In the genomic region with DNA sequence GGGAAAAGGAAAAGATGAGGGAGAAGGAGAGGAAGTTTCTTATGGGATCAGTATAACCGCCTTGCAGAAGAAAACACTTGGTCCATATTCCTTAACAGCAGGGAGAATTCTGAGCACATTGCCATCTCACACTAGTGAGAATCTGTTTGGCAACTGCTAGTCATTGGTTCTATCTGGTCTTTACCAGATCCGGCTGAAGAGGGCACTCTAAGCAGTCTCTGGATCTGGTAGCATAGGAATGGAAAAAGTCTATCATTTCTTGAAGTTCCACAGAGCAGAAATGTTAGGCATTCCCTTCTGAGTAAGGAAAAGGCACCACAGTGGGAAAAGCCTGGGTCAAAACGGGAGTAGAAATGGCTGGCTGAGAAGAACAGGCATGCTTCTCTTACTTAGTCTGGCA, we compare ENCODE assay signal across 25 mouse cellular contexts.
A peak's percentile ranks its signal among the peaks of the same experiment; 100 is the strongest.
DNase-seq lines count a peak whose midpoint lies in the region; ATAC-seq and TF ChIP-seq lines count a peak whose summit lies in the region.
"Had no signal": no experiment of that assay in that cellular context is flagged by ENCODE, and none has a peak within 500 bp of the region (broad histone marks: within the 10 kb centered on the region; RNA-seq: fewer than 3 reads in every experiment).

No protein-coding gene starts in this region.

- no peak overlapping the region for H3K4me2 ChIP-seq in intestine, postnatal 0 days (replicated peaks; ENCODE audit: low read depth)
- H3K4me2 ChIP-seq in intestine, embryonic 15.5 days (replicated peaks): no peak overlapping the region
- H3K4me2 ChIP-seq in midbrain, postnatal 0 days (ENCODE audit: low read depth, low read length, poor library complexity, severe bottlenecking): no peak overlapping the region
- H3K4me2 ChIP-seq in midbrain, embryonic 11.5 days: no peak overlapping the region
- no peak overlapping the region for H3K4me2 ChIP-seq in stomach, postnatal 0 days (replicated peaks; ENCODE audit: low read depth)
- H3K4me2 ChIP-seq: embryonic facial prominence, embryonic 12.5 days; heart, embryonic 13.5 days; neural tube, embryonic 13.5 days had no signal

- H3K36me3 ChIP-seq in intestine, postnatal 0 days (ENCODE audit: control insufficient read depth, insufficient read depth): no peaks in the 10 kb centered on the region
- H3K36me3 ChIP-seq in intestine, embryonic 15.5 days: no peaks in the 10 kb centered on the region
- H3K36me3 ChIP-seq in midbrain, postnatal 0 days (ENCODE audit: insufficient read depth, low read length): no peaks in the 10 kb centered on the region
- H3K36me3 ChIP-seq in midbrain, embryonic 11.5 days (ENCODE audit: control insufficient read depth, insufficient read depth, low read length): no peaks in the 10 kb centered on the region
- H3K36me3 ChIP-seq in stomach, postnatal 0 days (ENCODE audit: control insufficient read depth, insufficient read depth, low read length): no peaks in the 10 kb centered on the region
- H3K36me3 ChIP-seq: embryonic facial prominence, embryonic 12.5 days; heart, embryonic 13.5 days; limb, embryonic 10.5 days; midbrain, embryonic 10.5 days; neural tube, embryonic 13.5 days had no signal

- H3K4me1 ChIP-seq in intestine, postnatal 0 days (replicated peaks; ENCODE audit: control insufficient read depth, insufficient read depth, low read length): no peaks in the 10 kb centered on the region
- H3K4me1 ChIP-seq in intestine, embryonic 15.5 days (replicated peaks): no peaks in the 10 kb centered on the region
- H3K4me1 ChIP-seq in midbrain, postnatal 0 days (ENCODE audit: insufficient read depth, low read length): no peaks in the 10 kb centered on the region
- no peaks in the 10 kb centered on the region for H3K4me1 ChIP-seq in midbrain, embryonic 11.5 days (ENCODE audit: control insufficient read depth, insufficient read depth, low read length)
- H3K4me1 ChIP-seq in stomach, postnatal 0 days (replicated peaks; ENCODE audit: control insufficient read depth, insufficient read depth): no peaks in the 10 kb centered on the region
- H3K4me1 ChIP-seq: embryonic facial prominence, embryonic 12.5 days; heart, embryonic 13.5 days; limb, embryonic 10.5 days; midbrain, embryonic 10.5 days; neural tube, embryonic 13.5 days had no signal

- H3K4me3 ChIP-seq in intestine, postnatal 0 days (ENCODE audit: low read depth, low read length): no peak overlapping the region
- no peak overlapping the region for H3K4me3 ChIP-seq in intestine, embryonic 15.5 days (replicated peaks)
- H3K4me3 ChIP-seq in midbrain, postnatal 0 days (ENCODE audit: low read depth, low read length): no peak overlapping the region
- H3K4me3 ChIP-seq in midbrain, embryonic 11.5 days (ENCODE audit: low read depth, low read length): no peak overlapping the region
- H3K4me3 ChIP-seq in stomach, postnatal 0 days (ENCODE audit: low read depth, low read length): no peak overlapping the region
- H3K4me3 ChIP-seq: embryonic facial prominence, embryonic 12.5 days; erythroblast, embryonic 14.5 days; gastrocnemius, adult 2 months; heart, embryonic 13.5 days; limb, embryonic 10.5 days; midbrain, embryonic 10.5 days; neural tube, embryonic 13.5 days had no signal

- no peak overlapping the region for H3K27ac ChIP-seq in intestine, postnatal 0 days (ENCODE audit: low read depth, low read length)
- H3K27ac ChIP-seq in intestine, embryonic 15.5 days: no peak overlapping the region
- H3K27ac ChIP-seq in midbrain, postnatal 0 days (ENCODE audit: low read depth, low read length): no peak overlapping the region
- no peak overlapping the region for H3K27ac ChIP-seq in midbrain, embryonic 11.5 days (ENCODE audit: low read depth, low read length)
- no peak overlapping the region for H3K27ac ChIP-seq in stomach, postnatal 0 days (replicated peaks)
- H3K27ac ChIP-seq: embryonic facial prominence, embryonic 12.5 days; gastrocnemius, adult 2 months; heart, embryonic 13.5 days; limb, embryonic 10.5 days; macrophage; midbrain, embryonic 10.5 days; neural tube, embryonic 13.5 days had no signal

- H3K9me3 ChIP-seq in intestine, postnatal 0 days (ENCODE audit: control insufficient read depth): no peaks in the 10 kb centered on the region
- no peaks in the 10 kb centered on the region for H3K9me3 ChIP-seq in intestine, embryonic 15.5 days
- H3K9me3 ChIP-seq in midbrain, postnatal 0 days (ENCODE audit: low read length): no peaks in the 10 kb centered on the region
- no peaks in the 10 kb centered on the region for H3K9me3 ChIP-seq in midbrain, embryonic 11.5 days (ENCODE audit: control insufficient read depth, low read length)
- no peaks in the 10 kb centered on the region for H3K9me3 ChIP-seq in stomach, postnatal 0 days (ENCODE audit: control insufficient read depth, low read length)
- H3K9me3 ChIP-seq: embryonic facial prominence, embryonic 12.5 days; heart, embryonic 13.5 days; limb, embryonic 10.5 days; midbrain, embryonic 10.5 days; neural tube, embryonic 13.5 days had no signal

- TF ChIP-seq CTCF in intestine, postnatal 0 days (IDR thresholded peaks at IDR 0.05; ENCODE audit: low read depth): peak; percentile 29; the same call in 1 of the 2 replicates
- TF ChIP-seq CTCF in midbrain, postnatal 0 days (IDR thresholded peaks at IDR 0.05): peak; percentile 44
- 0 out of 2 replicates have a peak, but pooled peaks have one; percentile 32 for TF ChIP-seq CTCF in stomach, postnatal 0 days (IDR thresholded peaks at IDR 0.05; ENCODE audit: low read depth)

- no peak for TF ChIP-seq EP300 in stomach, postnatal 0 days (optimal IDR thresholded peaks at IDR 0.05)

- DNase-seq in cerebellum, postnatal 10 days: peak; percentile 6 to 20
- no peak for DNase-seq in cerebellum, postnatal 36 days
- DNase-seq in midbrain, postnatal 0 days (ENCODE audit: low spot score): peak; percentile 22
- no peak for DNase-seq in midbrain, embryonic 11.5 days (ENCODE audit: low spot score, missing footprints)
- DNase-seq in stomach, postnatal 0 days (ENCODE audit: low spot score): no peak
- DNase-seq in lung, postnatal 36 days: no peak
- DNase-seq: adrenal gland, postnatal 25 days; cerebellum, adult 18-20 months; gastrocnemius, adult 2 months; kidney, adult 18-20 months; kidney, postnatal 10 days; liver, postnatal 0 days; thymus, postnatal 25 days had no signal

- no peaks in the 10 kb centered on the region for H3K27me3 ChIP-seq in intestine, postnatal 0 days (replicated peaks; ENCODE audit: control insufficient read depth, insufficient read depth, low read length)
- no peaks in the 10 kb centered on the region for H3K27me3 ChIP-seq in intestine, embryonic 15.5 days (replicated peaks)
- H3K27me3 ChIP-seq in midbrain, postnatal 0 days (ENCODE audit: insufficient read depth, low read length): no peaks in the 10 kb centered on the region
- H3K27me3 ChIP-seq in midbrain, embryonic 11.5 days (ENCODE audit: control insufficient read depth, insufficient read depth, low read length): no peaks in the 10 kb centered on the region
- H3K27me3 ChIP-seq in stomach, postnatal 0 days (ENCODE audit: control insufficient read depth, insufficient read depth, low read length): no peaks in the 10 kb centered on the region
- H3K27me3 ChIP-seq: embryonic facial prominence, embryonic 12.5 days; heart, embryonic 13.5 days; neural tube, embryonic 13.5 days had no signal

- H3K9ac ChIP-seq in intestine, postnatal 0 days (ENCODE audit: low read depth, low read length): no peak overlapping the region
- no peak overlapping the region for H3K9ac ChIP-seq in intestine, embryonic 15.5 days
- H3K9ac ChIP-seq in midbrain, postnatal 0 days (replicated peaks; ENCODE audit: low read length, poor library complexity, severe bottlenecking): no peak overlapping the region
- H3K9ac ChIP-seq in midbrain, embryonic 11.5 days (ENCODE audit: low read length): no peak overlapping the region
- H3K9ac ChIP-seq in stomach, postnatal 0 days (ENCODE audit: low read length): no peak overlapping the region
- H3K9ac ChIP-seq: embryonic facial prominence, embryonic 12.5 days; heart, embryonic 13.5 days; liver, postnatal 0 days; neural tube, embryonic 13.5 days had no signal

- 51% methylated on average over 3 of the region's 3 CpGs for WGBS in intestine, postnatal 0 days
- WGBS in intestine, embryonic 15.5 days: 51% methylated on average over 3 of the region's 3 CpGs
- 58% methylated on average over 3 of the region's 3 CpGs for WGBS in midbrain, postnatal 0 days
- 55% methylated on average over 3 of the region's 3 CpGs for WGBS in midbrain, embryonic 11.5 days
- WGBS in stomach, postnatal 0 days: 37% methylated on average over 3 of the region's 3 CpGs

- ATAC-seq in intestine, postnatal 0 days: no peak
- no peak for ATAC-seq in intestine, embryonic 15.5 days
- ATAC-seq in midbrain, postnatal 0 days (ENCODE audit: low FRiP score): no peak
- ATAC-seq in midbrain, embryonic 11.5 days (ENCODE audit: low FRiP score): no peak
- ATAC-seq in stomach, postnatal 0 days (ENCODE audit: low FRiP score, low TSS enrichment): no peak
- ATAC-seq: CD4-positive, CD25-positive, alpha-beta regulatory T cell, adult 4 months; forebrain, embryonic 16.5 days; hindbrain, embryonic 16.5 days; liver, postnatal 0 days had no signal

Comparison
In these comparisons a context has a peak if more than half of its experiments do, and no peak if none do; other contexts are left out.
1. DNase-seq: peak in cerebellum, postnatal 10 days (2 of 2) and midbrain, postnatal 0 days (single experiment); none in cerebellum, postnatal 36 days (0 of 2), midbrain, embryonic 11.5 days (single experiment), stomach, postnatal 0 days (single experiment) and lung, postnatal 36 days (single experiment).
2. Peak in every context shown above with its lines, with median percentiles within 50 percentile points of each other: CTCF ChIP-seq.